Mouse (Mus musculus) cerebellum, adult 2 months (tissue): ENCODE data around the gene Galnt9. TPM values are rescaled to one million over a fixed set of nuclear protein-coding genes. Genes with fewer than 3 reads are reported as not detected.
A peak's percentile ranks its signal among the peaks of the same experiment; 100 is the strongest.

Experiments used
- DNase-seq, 2 experiments: peaks; one replicate each; pipeline ENCODE4 v3.0.0; 2021
- H3K27ac ChIP-seq: fragments of 200-500 bp; 2 replicates; pipeline ENCODE4 v1.5.1; 2012; ENCODE audit warnings: low read length, control low read depth, inconsistent platforms; ENCODE audit not compliant: insufficient read depth
- H3K27me3 ChIP-seq: fragments of 200-500 bp; 2 replicates; pipeline ENCODE4 v1.6.1; 2012; ENCODE audit warnings: inconsistent platforms, mild to moderate bottlenecking, low read length, moderate library complexity; ENCODE audit not compliant: control insufficient read depth, insufficient read depth
- H3K4me1 ChIP-seq: fragments of 200-500 bp; 2 replicates; pipeline ENCODE4 v1.6.1; 2011; ENCODE audit warnings: low read length; ENCODE audit not compliant: control insufficient read depth, insufficient read depth
- H3K4me3 ChIP-seq: fragments of 200-500 bp; replicated peaks from 2 replicates; pipeline ENCODE3; 2011; ENCODE audit warnings: mild to moderate bottlenecking, low read depth, low read length, control low read depth; ENCODE audit not compliant: insufficient read depth
- CTCF ChIP-seq: fragments of 200-500 bp; IDR thresholded peaks from 2 replicates; pipeline ENCODE4 v1.5.1; 2011; ENCODE audit warnings: low read depth, mild to moderate bottlenecking, control low read depth, low read length, moderate library complexity, borderline replicate concordance; ENCODE audit not compliant: insufficient read depth
- POLR2A ChIP-seq: fragments of 200-500 bp; IDR thresholded peaks from 2 replicates; pipeline ENCODE4 v1.6.1; 2011; ENCODE audit warnings: low read length, control low read depth, borderline replicate concordance; ENCODE audit not compliant: insufficient read depth
- WGBS: fragments of 180-500 bp; shearing (Covaris S2); methylation state at CpG from one replicate; pipeline ENCODE4 v1.1.7; 2018; 5-methylcytosine and 5-hydroxymethylcytosine counted together
- polyA plus RNA-seq: library from polyadenylated mRNA; depleted of rRNA; stranded (reverse); fragments of >200 nt; gene quantifications from 2 replicates; pipeline ENCODE4 v1.2.3, GENCODE M21; 2012

Gene Galnt9
- polyA plus RNA-seq, 1 experiment, result 102 TPM

GRCm38 (mm10) chr5:110607767-110608166 lies 63.6 kb downstream of the Galnt9 start:
- Histone ChIP-seq H3K27me3 (no peaks in the 10 kb centered on the region), H3K4me3 (no peak overlapping the region), H3K4me1 (peaks cover 16% of the 10 kb centered on the region), H3K27ac (no peak overlapping the region)
- 25% methylated on average over 3 of the region's 3 CpGs for WGBS
- TF ChIP-seq POLR2A, result no peak
- no peak for TF ChIP-seq CTCF
- DNase-seq, result peak in 1 of 2 experiments; percentile 31

GRCm38 (mm10) chr5:110608336-110608735 lies 64.2 kb downstream of the Galnt9 start:
- Histone ChIP-seq H3K4me1 (peaks cover 16% of the 10 kb centered on the region), H3K27me3 (no peaks in the 10 kb centered on the region), H3K27ac (no peak overlapping the region), H3K4me3 (no peak overlapping the region)
- 67% methylated on average over 6 of the region's 6 CpGs for WGBS
- TF ChIP-seq CTCF, result no peak
- no peak for TF ChIP-seq POLR2A
- DNase-seq, result no peak

GRCm38 (mm10) chr5:110608941-110609340 lies 64.8 kb downstream of the Galnt9 start:
- whole genome bisulfite sequencing, result 71% methylated on average over 8 of the region's 8 CpGs
- TF ChIP-seq POLR2A (no peak), CTCF (no peak)

GRCm38 (mm10) chr5:110609425-110609824 lies 65.3 kb downstream of the Galnt9 start:
- DNase-seq, result no peak
- TF ChIP-seq POLR2A (no peak), CTCF (no peak)
- Histone ChIP-seq H3K4me3 (no peak overlapping the region), H3K27ac (no peak overlapping the region), H3K27me3 (no peaks in the 10 kb centered on the region), H3K4me1 (peaks cover 16% of the 10 kb centered on the region)
- 64% methylated on average over 3 of the region's 3 CpGs for WGBS

More at GRCm38 (mm10) chr5:110608941-110609340, 64.8 kb downstream of the Galnt9 start:
- Histone ChIP-seq H3K27me3 (no peaks in the 10 kb centered on the region), H3K4me1 (peaks cover 16% of the 10 kb centered on the region), H3K27ac (no peak overlapping the region), H3K4me3 (no peak overlapping the region)
- no peak for DNase-seq

- no peaks in the 10 kb centered on the region for H3K27me3 ChIP-seq
- WGBS, result 30% methylated on average over 5 of the region's 5 CpGs
- H3K4me1 ChIP-seq, result peaks cover 16% of the 10 kb centered on the region
- TF ChIP-seq POLR2A (no peak), CTCF (no peak)
- no peak overlapping the region for H3K4me3 ChIP-seq
- peak; percentile 44 to 52 for DNase-seq
- no peak overlapping the region for H3K27ac ChIP-seq
Observed at GRCm38 (mm10) chr5:110609868-110610267, 65.7 kb downstream of the Galnt9 start.

GRCm38 (mm10) chr5:110610484-110610883 lies 66.3 kb downstream of the Galnt9 start:
- Histone ChIP-seq H3K4me3 (no peak overlapping the region), H3K27ac (no peak overlapping the region), H3K27me3 (no peaks in the 10 kb centered on the region), H3K4me1 (peaks cover 16% of the 10 kb centered on the region)
- DNase-seq, result no peak
- 68% methylated on average over 7 of the region's 7 CpGs for WGBS
- no peak for TF ChIP-seq CTCF
- no peak for TF ChIP-seq POLR2A

GRCm38 (mm10) chr5:110611435-110612158 lies 67.4 kb downstream of the Galnt9 start:
- no peak overlapping the region for H3K27ac ChIP-seq
- no peaks in the 10 kb centered on the region for H3K27me3 ChIP-seq
- WGBS, result 56% methylated on average over 5 of the region's 5 CpGs
- TF ChIP-seq CTCF, result no peak
- TF ChIP-seq POLR2A, result no peak
- no peak overlapping the region for H3K4me3 ChIP-seq
- peak; percentile 35 to 57 for DNase-seq
- H3K4me1 ChIP-seq, result peaks cover 16% of the 10 kb centered on the region

GRCm38 (mm10) chr5:110619226-110619625 lies 75.1 kb downstream of the Galnt9 start:
- H3K4me1 ChIP-seq, result no peaks in the 10 kb centered on the region; the same call in 1 of the 2 replicates
- H3K27me3 ChIP-seq, result no peaks in the 10 kb centered on the region
- TF ChIP-seq POLR2A, result no peak
- TF ChIP-seq CTCF, result no peak
- DNase-seq, result no peak
- H3K4me3 ChIP-seq, result no peak overlapping the region
- 75% methylated on average over 6 of the region's 6 CpGs for WGBS
- no peak overlapping the region for H3K27ac ChIP-seq
